Mouse (Mus musculus): Measurements from ENCODE around the gene Aqp12. TPM values are rescaled to one million over a fixed set of nuclear protein-coding genes. Genes with fewer than 3 reads are reported as not detected.

Aqp12 gene
- polyA plus RNA-seq, 3 experiments from 2014 or later = not detected

GRCm38 (mm10) chr1:93015136-93015535 is 9.0 kb downstream of the Aqp12 start:
- ATAC-seq = no peak

- ATAC-seq = no peak
Observed at GRCm38 (mm10) chr1:93018716-93019115, 12.6 kb downstream of the Aqp12 start.

GRCm38 (mm10) chr1:93020602-93021001 is 14.5 kb downstream of the Aqp12 start:
- ATAC-seq = no peak

GRCm38 (mm10) chr1:93026600-93026999 is 20.5 kb downstream of the Aqp12 start:
- ATAC-seq = no peak

GRCm38 (mm10) chr1:93029387-93029786 is 23.3 kb downstream of the Aqp12 start:
- no peak for ATAC-seq

- no peak for ATAC-seq
Observed at GRCm38 (mm10) chr1:93030060-93030459, 23.9 kb downstream of the Aqp12 start.

GRCm38 (mm10) chr1:93031199-93031598 is 25.1 kb downstream of the Aqp12 start:
- ATAC-seq = no peak

DNA sequence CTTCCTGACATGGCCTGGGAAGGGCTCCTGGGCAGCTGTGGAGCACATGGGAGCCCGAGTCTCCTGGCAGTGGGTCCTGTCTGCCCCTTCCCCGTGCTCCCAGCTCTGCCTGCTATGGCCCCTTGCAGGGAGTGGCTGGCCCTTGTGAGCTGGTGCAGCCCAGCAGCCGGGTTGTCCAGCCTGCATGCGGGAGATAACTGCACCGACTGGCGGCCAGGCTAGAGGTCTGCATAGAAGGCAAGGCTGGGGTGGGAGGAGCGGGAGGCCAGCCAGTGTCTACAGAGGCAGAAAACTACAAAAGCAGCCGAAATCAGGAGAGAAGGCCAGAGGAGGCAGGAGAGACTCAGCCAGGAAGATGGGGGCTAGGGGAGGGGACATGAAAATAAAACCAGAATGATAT is 27.9 kb downstream of the Aqp12 start:
- ATAC-seq = no peak

DNA sequence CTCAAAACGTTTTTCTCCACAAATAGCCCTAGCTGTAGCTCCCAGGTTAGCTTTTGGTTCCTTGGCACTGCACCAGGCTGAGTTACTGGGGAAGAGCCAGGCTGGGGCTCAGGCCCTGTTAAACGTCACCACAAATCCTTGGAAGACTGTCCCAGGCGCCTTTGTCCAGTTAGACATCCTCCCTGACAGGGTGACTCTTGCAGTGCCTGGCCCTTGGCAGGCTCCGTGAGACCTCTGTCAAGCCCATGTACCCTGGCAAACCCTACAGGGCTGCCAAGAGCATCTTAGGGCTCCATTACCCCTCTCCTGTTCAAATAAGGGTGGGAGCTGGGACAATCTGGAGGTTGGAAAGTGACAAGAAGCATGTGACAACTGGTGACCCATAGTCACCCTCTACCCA is 29.8 kb downstream of the Aqp12 start:
- ATAC-seq = no peak

- no peak for ATAC-seq
Observed at GRCm38 (mm10) chr1:93046153-93046789, 40.1 kb downstream of the Aqp12 start.

GRCm38 (mm10) chr1:93050071-93050470 is 43.9 kb downstream of the Aqp12 start:
- no peak for ATAC-seq

- no peak for ATAC-seq
Observed at GRCm38 (mm10) chr1:93051124-93051833, 45.1 kb downstream of the Aqp12 start.

Other genes starting within 250 kb of the Aqp12 start
- gene Gpc1, start 174.7 kb upstream of the Aqp12 start, polyA plus RNA-seq (2017; shearing (Covaris generic)) = 1 to 10 TPM in 2 of 3 experiments, under 1 TPM in 1; 0.87 to 3.0 (median 2.8) TPM
- 1 to 10 TPM in 1 of 3 experiments, under 1 TPM in 2; 0.71 to 1.6 (median 0.94) TPM for gene Ankmy1, start 103.4 kb upstream of the Aqp12 start, polyA plus RNA-seq (2017; shearing (Covaris generic))
- 1 to 10 TPM; 3.9 to 5.0 (median 4.1) TPM for gene Dusp28, start 99.4 kb upstream of the Aqp12 start, polyA plus RNA-seq (2017; shearing (Covaris generic))
- 10 to 100 TPM; 20.5 to 34.1 (median 28.4) TPM for gene Rnpepl1, start 95.6 kb upstream of the Aqp12 start, polyA plus RNA-seq (2017; shearing (Covaris generic))
- 1 to 10 TPM; 4.6 to 7.3 (median 6.9) TPM for gene Capn10, start 72.0 kb upstream of the Aqp12 start, polyA plus RNA-seq (2017; shearing (Covaris generic))
- gene Gpr35, start 55.5 kb upstream of the Aqp12 start, polyA plus RNA-seq (2017; shearing (Covaris generic)) = 1 to 10 TPM in 2 of 3 experiments, under 1 TPM in 1; 0.23 to 1.8 (median 1.7) TPM
- gene Kif1a, start 95.6 kb downstream of the Aqp12 start, polyA plus RNA-seq (2017; shearing (Covaris generic)) = not detected
- gene Agxt, start 128.9 kb downstream of the Aqp12 start, polyA plus RNA-seq (2017; shearing (Covaris generic)) = not detected
- not detected for gene 2310007B03Rik, start 154.6 kb downstream of the Aqp12 start, polyA plus RNA-seq (2017; shearing (Covaris generic))
- not detected for gene Crocc2, start 162.4 kb downstream of the Aqp12 start, polyA plus RNA-seq (2017; shearing (Covaris generic))
- gene Sned1, start 229.5 kb downstream of the Aqp12 start, polyA plus RNA-seq (2017; shearing (Covaris generic)) = under 1 TPM; 0.05 to 0.28 (median 0.09) TPM

Data from inflammation-experienced regulatory T-cells, adult 6 months (primary cell).